Mouse (Mus musculus): Measurements from ENCODE around the gene Prpf6. TPM values are rescaled to one million over a fixed set of nuclear protein-coding genes. Genes with fewer than 3 reads are reported as not detected.

Prpf6 gene
- total and polyA plus RNA-seq, 3 experiments = 28.3 to 53.8 (median 48.1) TPM

GRCm38 (mm10) chr2:181653523-181653922, 61.9 kb downstream of the Prpf6 start:
- no peak overlapping the region for H3K27ac ChIP-seq (ENCODE audit: insufficient read depth, low read depth)
- H3K4me1 ChIP-seq (ENCODE audit: control insufficient read depth in 1 of 2, insufficient read depth in 2 of 2) = no peaks in the 10 kb centered on the region
- no peak overlapping the region for H3K9ac ChIP-seq (ENCODE audit: insufficient read depth, low read depth)
- H3K9me3 ChIP-seq (replicated peaks; ENCODE audit: low read length) = no peaks in the 10 kb centered on the region
- TF ChIP-seq ZKSCAN1 (IDR thresholded peaks at IDR 0.05; ENCODE audit: borderline replicate concordance, low read depth, low read length) (no peak), KAT2A (IDR thresholded peaks at IDR 0.05; ENCODE audit: insufficient replicate concordance, low read length) (no peak), CHD1 (IDR thresholded peaks at IDR 0.05; ENCODE audit: low read depth, low read length) (no peak), USF2 (conservative IDR thresholded peaks at IDR 0.05; ENCODE audit: low read depth, low read length) (no peak), MYC (IDR thresholded peaks at IDR 0.05; ENCODE audit: low read depth, low read length) (no peak), CTCF (conservative IDR thresholded peaks at IDR 0.05 in 1 of 2, IDR thresholded peaks at IDR 0.05 in 1 of 2; ENCODE audit: low read depth in 2 of 2, low read length in 2 of 2) (no peak)
- no peak overlapping the region for H3K4me3 ChIP-seq (replicated peaks in 1 of 3; ENCODE audit: low read depth in 2 of 3, low read length in 2 of 3, poor library complexity in 1 of 3)
- peaks cover 62 to 91% of the 10 kb centered on the region in 2 experiments for H3K36me3 ChIP-seq (replicated peaks in 1 of 2; ENCODE audit: control insufficient read depth in 1 of 2, insufficient read depth in 1 of 2, low read length in 1 of 2)
- H3K79me2 ChIP-seq (replicated peaks; ENCODE audit: control insufficient read depth, extremely low read depth, insufficient read depth, poor library complexity, severe bottlenecking) = no peaks in the 10 kb centered on the region
- no peak overlapping the region for H3K4me2 ChIP-seq (ENCODE audit: insufficient read depth, low read depth, poor library complexity, severe bottlenecking)
- no peaks in the 10 kb centered on the region for H3K27me3 ChIP-seq (replicated peaks)
- in situ Hi-C loops (cut with MboI; ENCODE audit: low pct_ligation_motif_present, low pct_unique_long_range_greater_than_20kb, low sequenced_read_pairs) = no loop called here
- dilution Hi-C loops (cut with MboI; ENCODE audit: extremely low pct_ligation_motif_present, extremely low pct_unique_long_range_greater_than_20kb, low sequenced_read_pairs) = no loop called here
- no peak for DNase-seq (ENCODE audit: extremely low read depth)

GRCm38 (mm10) chr2:181656734-181657133, 65.1 kb downstream of the Prpf6 start, which contains the start of gene Gm29797:
Gene Gm29797 (plus strand): TSS chr2:181657034.
- in situ Hi-C loops (cut with MboI; ENCODE audit: low pct_ligation_motif_present, low pct_unique_long_range_greater_than_20kb, low sequenced_read_pairs) = no loop called here

GRCm38 (mm10) chr2:181657441-181657840, 65.8 kb downstream of the Prpf6 start:
- Histone ChIP-seq H3K79me2 (replicated peaks; ENCODE audit: control insufficient read depth, extremely low read depth, insufficient read depth, poor library complexity, severe bottlenecking) (no peaks in the 10 kb centered on the region), H3K27me3 (replicated peaks) (no peaks in the 10 kb centered on the region), H3K27ac (ENCODE audit: insufficient read depth, low read depth) (no peak overlapping the region), H3K9me3 (replicated peaks; ENCODE audit: low read length) (no peaks in the 10 kb centered on the region), H3K9ac (ENCODE audit: insufficient read depth, low read depth) (no peak overlapping the region), H3K4me3 (replicated peaks in 1 of 3; ENCODE audit: low read depth in 2 of 3, low read length in 2 of 3, poor library complexity in 1 of 3) (no peak overlapping the region), H3K36me3 (replicated peaks in 1 of 2; ENCODE audit: control insufficient read depth in 1 of 2, insufficient read depth in 1 of 2, low read length in 1 of 2) (peaks cover 37 to 67% of the 10 kb centered on the region in 2 experiments), H3K4me2 (ENCODE audit: insufficient read depth, low read depth, poor library complexity, severe bottlenecking) (no peak overlapping the region), H3K4me1 (ENCODE audit: control insufficient read depth in 1 of 2, insufficient read depth in 2 of 2) (peaks cover 0 to 11% of the 10 kb centered on the region in 2 experiments; a peak in 2 of 4 replicates)
- in situ Hi-C loops (cut with MboI; ENCODE audit: low pct_ligation_motif_present, low pct_unique_long_range_greater_than_20kb, low sequenced_read_pairs) = no loop called here
- DNase-seq (ENCODE audit: extremely low read depth) = no peak
- TF ChIP-seq NELFE (IDR thresholded peaks at IDR 0.05; ENCODE audit: low read depth, low read length) (no peak), CTCF (conservative IDR thresholded peaks at IDR 0.05 in 1 of 2, IDR thresholded peaks at IDR 0.05 in 1 of 2; ENCODE audit: low read depth in 2 of 2, low read length in 2 of 2) (no peak), POLR2AphosphoS2 (IDR thresholded peaks at IDR 0.05; ENCODE audit: low read depth, low read length) (no peak), MEF2A (IDR thresholded peaks at IDR 0.05; ENCODE audit: borderline replicate concordance, low read depth, low read length) (no peak), ZKSCAN1 (IDR thresholded peaks at IDR 0.05; ENCODE audit: borderline replicate concordance, low read depth, low read length) (no peak), MAX (IDR thresholded peaks at IDR 0.05; ENCODE audit: low read length) (no peak), GABPA (IDR thresholded peaks at IDR 0.05; ENCODE audit: insufficient replicate concordance, low read depth, low read length) (no peak), RAD21 (IDR thresholded peaks at IDR 0.05; ENCODE audit: low read depth, low read length) (no peak), CHD1 (IDR thresholded peaks at IDR 0.05; ENCODE audit: low read depth, low read length) (no peak), USF2 (conservative IDR thresholded peaks at IDR 0.05; ENCODE audit: low read depth, low read length) (no peak), EP300 (IDR thresholded peaks at IDR 0.05; ENCODE audit: low read length) (no peak), E2F4 (IDR thresholded peaks at IDR 0.05; ENCODE audit: insufficient replicate concordance, low read depth, low read length) (no peak), ELF1 (IDR thresholded peaks at IDR 0.05; ENCODE audit: low read depth, low read length) (no peak), POLR2A (IDR thresholded peaks at IDR 0.05; ENCODE audit: low read depth, low read length) (no peak)
- dilution Hi-C loops (cut with MboI; ENCODE audit: extremely low pct_ligation_motif_present, extremely low pct_unique_long_range_greater_than_20kb, low sequenced_read_pairs) = no loop called here

More at GRCm38 (mm10) chr2:181656734-181657133, 65.1 kb downstream of the Prpf6 start, which contains the start of gene Gm29797:
- Histone ChIP-seq H3K9me3 (replicated peaks; ENCODE audit: low read length) (no peaks in the 10 kb centered on the region), H3K4me3 (replicated peaks in 1 of 3; ENCODE audit: low read depth in 2 of 3, low read length in 2 of 3, poor library complexity in 1 of 3) (no peak within 1 kb of the TSS), H3K79me2 (replicated peaks; ENCODE audit: control insufficient read depth, extremely low read depth, insufficient read depth, poor library complexity, severe bottlenecking) (no peaks in the 10 kb centered on the region), H3K27ac (ENCODE audit: insufficient read depth, low read depth) (no peak within 1 kb of the TSS), H3K27me3 (replicated peaks) (no peaks in the 10 kb centered on the region), H3K9ac (ENCODE audit: insufficient read depth, low read depth) (no peak within 1 kb of the TSS), H3K36me3 (replicated peaks in 1 of 2; ENCODE audit: control insufficient read depth in 1 of 2, insufficient read depth in 1 of 2, low read length in 1 of 2) (peaks cover 44 to 74% of the 10 kb centered on the region in 2 experiments), H3K4me2 (ENCODE audit: insufficient read depth, low read depth, poor library complexity, severe bottlenecking) (no peak within 1 kb of the TSS), H3K4me1 (ENCODE audit: control insufficient read depth in 1 of 2, insufficient read depth in 2 of 2) (peaks cover 0 to 9% of the 10 kb centered on the region in 2 experiments; a peak in 1 of 4 replicates)
- no peak for DNase-seq (ENCODE audit: extremely low read depth)
- no peak for TF ChIP-seq MXI1 (IDR thresholded peaks at IDR 0.05; ENCODE audit: low read depth, low read length)
- no peak for TF ChIP-seq KAT2A (IDR thresholded peaks at IDR 0.05; ENCODE audit: insufficient replicate concordance, low read length)
- no peak for TF ChIP-seq EP300 (IDR thresholded peaks at IDR 0.05; ENCODE audit: low read length)
- no peak for TF ChIP-seq HCFC1 (IDR thresholded peaks at IDR 0.05; ENCODE audit: low read depth, low read length)
- TF ChIP-seq IRF4 (IDR thresholded peaks at IDR 0.05; ENCODE audit: low read depth, low read length) = no peak
- dilution Hi-C loops (cut with MboI; ENCODE audit: extremely low pct_ligation_motif_present, extremely low pct_unique_long_range_greater_than_20kb, low sequenced_read_pairs) = no loop called here
